Mouse (Mus musculus) olfactory bulb, adult 2 months (tissue): ENCODE measurements around the gene N6amt1.

Source experiments
- CTCF ChIP-seq: fragments of 200-500 bp; IDR thresholded peaks from 2 replicates; pipeline ENCODE4 v1.5.1; 2012; ENCODE audit warnings: low read depth, mild to moderate bottlenecking, low read length, moderate library complexity; ENCODE audit not compliant: insufficient read depth
- POLR2A ChIP-seq: fragments of 200-500 bp; IDR thresholded peaks from 2 replicates; pipeline ENCODE4 v1.6.1; 2012; ENCODE audit warnings: mild to moderate bottlenecking, low read depth, low read length, moderate library complexity; ENCODE audit not compliant: insufficient read depth

GRCm38 (mm10) chr16:87310659-87311058 is 43.3 kb upstream of the N6amt1 start:
- TF ChIP-seq POLR2A (no peak), CTCF (no peak)
